ENCODE assay signal across 25 mouse cellular contexts in genomic region chr1:133317149-133317548, GRCm38 (mm10). TPM values are rescaled to one million over a fixed set of nuclear protein-coding genes. Genes with fewer than 3 reads are reported as not detected.
DNase-seq lines count a peak whose midpoint lies in the region; ATAC-seq and TF ChIP-seq lines count a peak whose summit lies in the region.
"Had no signal": no experiment of that assay in that cellular context is flagged by ENCODE, and none has a peak within 500 bp of the region (broad histone marks: within the 10 kb centered on the region; RNA-seq: fewer than 3 reads in every experiment).

No protein-coding gene starts in this region.

- ATAC-seq in midbrain, postnatal 0 days (ENCODE audit: low FRiP score): no peak
- no peak for ATAC-seq in midbrain, embryonic 15.5 days (replicated peaks)
- no peak for ATAC-seq in heart, embryonic 11.5 days (replicated peaks; ENCODE audit: insufficient number of reproducible peaks, low FRiP score, low TSS enrichment)
- ATAC-seq: activated CD4-positive, CD25-positive, alpha-beta regulatory T cell, adult 4 months had no signal

- no peak overlapping the region for H3K4me3 ChIP-seq in layer of hippocampus, adult 2 months
- H3K4me3 ChIP-seq in midbrain, postnatal 0 days (ENCODE audit: low read depth, low read length): no peak overlapping the region
- no peak overlapping the region for H3K4me3 ChIP-seq in midbrain, embryonic 15.5 days
- no peak overlapping the region for H3K4me3 ChIP-seq in heart, embryonic 11.5 days (ENCODE audit: low read depth, low read length)
- H3K4me3 ChIP-seq: embryonic facial prominence, embryonic 12.5 days; heart, embryonic 13.5 days; hindbrain, embryonic 12.5 days; limb, embryonic 10.5 days; liver, embryonic 15.5 days had no signal

- no peak overlapping the region for H3K27ac ChIP-seq in layer of hippocampus, adult 2 months
- H3K27ac ChIP-seq in midbrain, postnatal 0 days (ENCODE audit: low read depth, low read length): no peak overlapping the region
- H3K27ac ChIP-seq in midbrain, embryonic 15.5 days: no peak overlapping the region
- H3K27ac ChIP-seq in heart, embryonic 11.5 days (ENCODE audit: low read depth, low read length): no peak overlapping the region
- H3K27ac ChIP-seq: embryonic facial prominence, embryonic 12.5 days; heart, embryonic 13.5 days; hindbrain, embryonic 12.5 days; limb, embryonic 10.5 days; liver, embryonic 15.5 days had no signal

- 93% methylated on average over 1 of the region's 1 CpGs for WGBS in midbrain, postnatal 0 days
- 89% methylated on average over 1 of the region's 1 CpGs for WGBS in midbrain, embryonic 15.5 days
- 71% methylated on average over 1 of the region's 1 CpGs for WGBS in heart, embryonic 11.5 days (ENCODE audit: insufficient replicate concordance)

- DNase-seq in cerebellum, postnatal 10 days: peak; percentile 56 to 65
- DNase-seq in cerebellum, postnatal 25 days: no peak
- no peak for DNase-seq in layer of hippocampus, adult 2 months (ENCODE audit: low spot score in 2 of 2)
- no peak for DNase-seq in layer of hippocampus, postnatal 25 days (ENCODE audit: extremely low spot score in 1 of 2, low spot score in 1 of 2)
- DNase-seq in midbrain, postnatal 0 days (ENCODE audit: low spot score): peak; percentile 37
- DNase-seq in right cerebral cortex, postnatal 10 days (ENCODE audit: low spot score in 2 of 2): no peak
- DNase-seq: adrenal gland, postnatal 36 days; gastrocnemius, postnatal 36 days; kidney, adult 11 months; kidney, postnatal 4 days; layer of hippocampus, postnatal 36 days; retina, postnatal 1 day; thymus, postnatal 14 days had no signal

- H3K9me3 ChIP-seq in midbrain, postnatal 0 days (ENCODE audit: low read length): no peaks in the 10 kb centered on the region
- no peaks in the 10 kb centered on the region for H3K9me3 ChIP-seq in midbrain, embryonic 15.5 days
- no peaks in the 10 kb centered on the region for H3K9me3 ChIP-seq in heart, embryonic 11.5 days (replicated peaks; ENCODE audit: control insufficient read depth, low read length)
- H3K9me3 ChIP-seq: hindbrain, embryonic 12.5 days; limb, embryonic 10.5 days; liver, embryonic 15.5 days had no signal

- no peak overlapping the region for H3K4me2 ChIP-seq in midbrain, postnatal 0 days (ENCODE audit: low read depth, low read length, poor library complexity, severe bottlenecking)
- H3K4me2 ChIP-seq in midbrain, embryonic 15.5 days: no peak overlapping the region
- H3K4me2 ChIP-seq in heart, embryonic 11.5 days: no peak overlapping the region
- H3K4me2 ChIP-seq: embryonic facial prominence, embryonic 12.5 days; heart, embryonic 13.5 days; hindbrain, embryonic 12.5 days; liver, embryonic 15.5 days had no signal

- TF ChIP-seq CTCF in layer of hippocampus, adult 2 months (conservative IDR thresholded peaks at IDR 0.05): peak; percentile 72
- TF ChIP-seq CTCF in midbrain, postnatal 0 days (IDR thresholded peaks at IDR 0.05): peak; percentile 75

- 0 out of 2 replicates have a peak, but pooled peaks cover under 1% of the 10 kb centered on the region for H3K4me1 ChIP-seq in midbrain, postnatal 0 days (ENCODE audit: insufficient read depth, low read length)
- peaks cover under 1% of the 10 kb centered on the region; the same call in 1 of the 2 replicates for H3K4me1 ChIP-seq in midbrain, embryonic 15.5 days
- H3K4me1 ChIP-seq in heart, embryonic 11.5 days (ENCODE audit: control insufficient read depth, insufficient read depth, low read length): no peaks in the 10 kb centered on the region; the same call in 1 of the 2 replicates
- H3K4me1 ChIP-seq: liver, embryonic 15.5 days had no signal

- no peaks in the 10 kb centered on the region for H3K36me3 ChIP-seq in midbrain, postnatal 0 days (ENCODE audit: insufficient read depth, low read length)
- no peaks in the 10 kb centered on the region for H3K36me3 ChIP-seq in midbrain, embryonic 15.5 days (replicated peaks)
- H3K36me3 ChIP-seq in heart, embryonic 11.5 days (ENCODE audit: control insufficient read depth, insufficient read depth, low read length): no peaks in the 10 kb centered on the region
- H3K36me3 ChIP-seq: embryonic facial prominence, embryonic 12.5 days; heart, embryonic 13.5 days; hindbrain, embryonic 12.5 days; limb, embryonic 10.5 days; liver, embryonic 15.5 days had no signal

- no peaks in the 10 kb centered on the region for H3K27me3 ChIP-seq in midbrain, postnatal 0 days (ENCODE audit: insufficient read depth, low read length)
- H3K27me3 ChIP-seq in midbrain, embryonic 15.5 days (replicated peaks): no peaks in the 10 kb centered on the region
- H3K27me3 ChIP-seq in heart, embryonic 11.5 days (ENCODE audit: control insufficient read depth, insufficient read depth, low read length): no peaks in the 10 kb centered on the region; the same call in 1 of the 2 replicates
- H3K27me3 ChIP-seq: embryonic facial prominence, embryonic 12.5 days; heart, embryonic 13.5 days; hindbrain, embryonic 12.5 days; liver, embryonic 15.5 days had no signal

- no peak overlapping the region for H3K9ac ChIP-seq in midbrain, postnatal 0 days (replicated peaks; ENCODE audit: low read length, poor library complexity, severe bottlenecking)
- H3K9ac ChIP-seq in midbrain, embryonic 15.5 days: no peak overlapping the region
- no peak overlapping the region for H3K9ac ChIP-seq in heart, embryonic 11.5 days (ENCODE audit: low read depth, low read length)
- H3K9ac ChIP-seq: embryonic facial prominence, embryonic 12.5 days; heart, embryonic 13.5 days; hindbrain, embryonic 12.5 days; liver, embryonic 15.5 days had no signal

RNA-seq across cellular contexts. Expression of gene Kiss1, which starts 4.5 kb away (rescaled TPM):
- total RNA-seq in layer of hippocampus, adult 2 months (2021): not detected
- not detected for total RNA-seq in layer of hippocampus, postnatal 25 days (2021)
- total RNA-seq in midbrain, postnatal 0 days (2014; rRNA removed): not detected in 2 replicates
- 0.47 and 2.6 TPM in 2 replicates for polyA plus RNA-seq in midbrain, postnatal 0 days (2015; fragmentation: Nextera tagmentation; extraction: Ambion mirVana)
- polyA plus RNA-seq in midbrain, embryonic 15.5 days (2015; fragmentation: Nextera tagmentation; extraction: Ambion mirVana): not detected in 2 replicates
- not detected in 2 replicates for polyA plus RNA-seq in heart, embryonic 11.5 days (2014; fragmentation: Nextera tagmentation; extraction: Ambion mirVana)
- total RNA-seq: gastrocnemius, postnatal 36 days; layer of hippocampus, postnatal 36 days; megakaryocyte-erythroid progenitor cell, adult 5-6 weeks; neutrophil, adult 5-6 weeks had no signal
- polyA plus RNA-seq: activated CD4-positive, CD25-positive, alpha-beta regulatory T cell, adult 4 months; embryonic facial prominence, embryonic 12.5 days; heart, embryonic 13.5 days; hindbrain, embryonic 12.5 days; limb, embryonic 10.5 days; liver, embryonic 15.5 days; small intestine, adult 2 months; stomach, embryonic 14.5 days had no signal

RNA-seq across cellular contexts. Expression of gene Golt1a, which starts 7.5 kb away (rescaled TPM):
- not detected for total RNA-seq in layer of hippocampus, adult 2 months (2021)
- not detected for total RNA-seq in layer of hippocampus, postnatal 25 days (2021)
- total RNA-seq in midbrain, postnatal 0 days (2014; rRNA removed): not detected in 2 replicates
- polyA plus RNA-seq in midbrain, postnatal 0 days (2015; fragmentation: Nextera tagmentation; extraction: Ambion mirVana): not detected in 2 replicates
- 0.17 TPM in 1 of 2 replicates, not detected in the other for polyA plus RNA-seq in midbrain, embryonic 15.5 days (2015; fragmentation: Nextera tagmentation; extraction: Ambion mirVana)
- not detected in 2 replicates for polyA plus RNA-seq in heart, embryonic 11.5 days (2014; fragmentation: Nextera tagmentation; extraction: Ambion mirVana)
- total RNA-seq: gastrocnemius, postnatal 36 days; layer of hippocampus, postnatal 36 days; megakaryocyte-erythroid progenitor cell, adult 5-6 weeks; neutrophil, adult 5-6 weeks had no signal
- polyA plus RNA-seq: activated CD4-positive, CD25-positive, alpha-beta regulatory T cell, adult 4 months; embryonic facial prominence, embryonic 12.5 days; hindbrain, embryonic 12.5 days; limb, embryonic 10.5 days had no signal

RNA-seq across cellular contexts. Expression of gene Ren1, which starts 33.2 kb away (rescaled TPM):
- not detected for total RNA-seq in layer of hippocampus, adult 2 months (2021)
- not detected for total RNA-seq in layer of hippocampus, postnatal 25 days (2021)
- total RNA-seq in midbrain, postnatal 0 days (2014; rRNA removed): 0.14 TPM in 1 of 2 replicates, not detected in the other
- polyA plus RNA-seq in midbrain, postnatal 0 days (2015; fragmentation: Nextera tagmentation; extraction: Ambion mirVana): 0.23 TPM in 1 of 2 replicates, not detected in the other
- polyA plus RNA-seq in midbrain, embryonic 15.5 days (2015; fragmentation: Nextera tagmentation; extraction: Ambion mirVana): 0.18 TPM in 1 of 2 replicates, not detected in the other
- not detected in 2 replicates for polyA plus RNA-seq in heart, embryonic 11.5 days (2014; fragmentation: Nextera tagmentation; extraction: Ambion mirVana)
- total RNA-seq: gastrocnemius, postnatal 36 days; layer of hippocampus, postnatal 36 days; megakaryocyte-erythroid progenitor cell, adult 5-6 weeks; neutrophil, adult 5-6 weeks had no signal
- polyA plus RNA-seq: activated CD4-positive, CD25-positive, alpha-beta regulatory T cell, adult 4 months; limb, embryonic 10.5 days had no signal

RNA-seq across cellular contexts. Expression of gene Etnk2, which starts 46.2 kb away (rescaled TPM):
- 1 to 10 TPM; 1.1 to 1.6 TPM for total RNA-seq in layer of hippocampus, adult 2 months (2021)
- 1 to 10 TPM; 1.8 to 2.7 TPM for total RNA-seq in layer of hippocampus, postnatal 25 days (2021)
- 49.8 and 52.0 TPM in 2 replicates for total RNA-seq in midbrain, postnatal 0 days (2014; rRNA removed)
- 34.5 and 37.2 TPM in 2 replicates for polyA plus RNA-seq in midbrain, postnatal 0 days (2015; fragmentation: Nextera tagmentation; extraction: Ambion mirVana)
- polyA plus RNA-seq in midbrain, embryonic 15.5 days (2015; fragmentation: Nextera tagmentation; extraction: Ambion mirVana): 20.0 and 21.9 TPM in 2 replicates
- 1.5 TPM in 2 replicates for polyA plus RNA-seq in heart, embryonic 11.5 days (2014; fragmentation: Nextera tagmentation; extraction: Ambion mirVana)
- total RNA-seq: megakaryocyte-erythroid progenitor cell, adult 5-6 weeks; neutrophil, adult 5-6 weeks had no signal

Comparison
In these comparisons a context has a peak if more than half of its experiments do, and no peak if none do; other contexts are left out.
1. DNase-seq: peak in cerebellum, postnatal 10 days (2 of 2) and midbrain, postnatal 0 days (single experiment); none in cerebellum, postnatal 25 days (0 of 2), layer of hippocampus, adult 2 months (0 of 2), layer of hippocampus, postnatal 25 days (0 of 2) and right cerebral cortex, postnatal 10 days (0 of 2).